Mouse (Mus musculus): Measurements from ENCODE around the gene Nckap5. TPM values are rescaled to one million over a fixed set of nuclear protein-coding genes. Genes with fewer than 3 reads are reported as not detected.

Gene Nckap5
- total RNA-seq, 1 experiment from 2014 or later = not detected

DNA sequence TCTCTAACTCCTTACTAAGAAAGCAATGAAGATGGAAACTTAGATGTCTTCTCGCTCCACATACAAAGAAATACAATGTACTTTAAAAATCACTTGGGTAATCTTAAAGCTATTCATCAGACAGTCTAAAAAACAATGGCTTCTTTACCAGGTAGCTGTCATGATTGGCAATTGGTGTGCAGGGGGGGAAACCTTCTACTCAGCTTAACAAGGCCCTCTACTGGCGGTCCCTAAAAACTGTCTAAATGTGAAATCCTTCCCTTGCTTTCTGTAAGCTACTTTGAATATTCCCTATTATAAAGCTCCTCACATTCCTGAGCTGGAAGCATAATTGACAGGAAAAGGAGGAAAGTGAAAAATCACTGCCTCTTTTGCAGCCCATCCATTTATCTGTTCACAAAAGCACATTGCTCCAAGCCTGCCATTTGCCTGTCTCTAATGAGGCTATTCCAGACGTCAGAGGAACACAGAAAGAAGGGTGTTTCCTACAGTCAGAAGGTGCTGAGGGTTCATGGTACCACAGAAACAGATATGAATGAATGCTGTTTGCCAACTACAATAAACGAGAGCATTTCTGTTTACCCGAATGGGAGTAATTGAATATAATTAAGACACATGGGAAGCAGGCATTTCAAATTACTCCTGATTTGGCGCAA, 104.1 kb downstream of the Nckap5 start:
- no peak for ATAC-seq (replicated peaks; ENCODE audit: insufficient number of reproducible peaks, low FRiP score, low TSS enrichment, poor library complexity, severe bottlenecking)

DNA sequence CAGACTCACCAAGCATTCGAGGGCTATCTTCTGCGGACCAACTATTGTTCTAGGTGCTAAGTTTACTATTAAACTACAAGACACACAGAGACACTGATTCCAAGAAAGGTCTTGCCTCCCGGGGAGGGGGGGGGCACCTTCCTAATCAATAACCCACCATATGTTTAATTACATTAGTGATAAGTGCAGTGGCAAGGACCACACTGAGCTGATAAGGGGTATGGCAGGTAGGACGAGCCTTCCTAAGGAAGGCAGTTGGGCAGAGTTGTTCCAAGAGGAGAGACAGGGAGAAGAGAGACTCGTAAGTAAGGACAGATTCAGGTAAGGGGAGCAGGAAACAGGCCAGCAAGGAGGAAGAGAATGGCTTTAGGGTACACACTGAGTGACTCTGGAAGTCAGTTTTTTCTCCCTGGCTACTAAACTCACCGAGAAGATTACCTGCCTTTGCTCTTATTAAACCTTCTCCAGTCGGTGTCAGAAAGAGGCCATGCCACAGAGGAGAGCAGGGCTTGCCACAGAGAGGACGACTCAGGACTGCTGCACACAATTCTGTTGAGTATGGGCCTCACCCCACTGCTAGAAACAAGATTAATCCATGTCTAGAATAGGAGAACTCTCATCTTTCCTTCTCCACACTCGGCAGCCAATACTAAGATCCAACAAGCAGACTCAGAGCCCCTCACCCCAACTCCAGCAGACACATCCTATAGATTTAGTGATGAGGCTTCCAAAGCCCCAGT, 104.8 kb downstream of the Nckap5 start:
- no peak for ATAC-seq (replicated peaks; ENCODE audit: insufficient number of reproducible peaks, low FRiP score, low TSS enrichment, poor library complexity, severe bottlenecking)

DNA sequence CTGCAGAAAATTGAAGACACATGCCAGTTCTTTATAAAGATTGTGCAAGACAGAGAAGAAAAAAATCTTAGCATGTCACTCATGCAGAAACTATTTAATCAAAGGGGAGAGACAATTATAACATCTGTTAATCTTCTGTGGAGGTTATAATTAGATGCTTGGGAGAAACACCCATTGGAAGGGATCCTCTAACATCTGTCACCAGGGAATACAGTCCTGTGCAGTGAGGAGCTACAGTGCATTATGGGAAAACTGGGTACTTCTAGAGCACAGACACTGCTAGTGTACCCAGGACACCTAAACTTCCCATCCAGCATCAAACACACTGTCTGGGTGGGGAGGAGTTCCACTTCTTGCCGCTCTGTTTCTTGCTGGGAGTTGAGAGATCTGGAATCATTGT, 108.7 kb downstream of the Nckap5 start:
- no peak for ATAC-seq (replicated peaks; ENCODE audit: insufficient number of reproducible peaks, low FRiP score, low TSS enrichment, poor library complexity, severe bottlenecking)

DNA sequence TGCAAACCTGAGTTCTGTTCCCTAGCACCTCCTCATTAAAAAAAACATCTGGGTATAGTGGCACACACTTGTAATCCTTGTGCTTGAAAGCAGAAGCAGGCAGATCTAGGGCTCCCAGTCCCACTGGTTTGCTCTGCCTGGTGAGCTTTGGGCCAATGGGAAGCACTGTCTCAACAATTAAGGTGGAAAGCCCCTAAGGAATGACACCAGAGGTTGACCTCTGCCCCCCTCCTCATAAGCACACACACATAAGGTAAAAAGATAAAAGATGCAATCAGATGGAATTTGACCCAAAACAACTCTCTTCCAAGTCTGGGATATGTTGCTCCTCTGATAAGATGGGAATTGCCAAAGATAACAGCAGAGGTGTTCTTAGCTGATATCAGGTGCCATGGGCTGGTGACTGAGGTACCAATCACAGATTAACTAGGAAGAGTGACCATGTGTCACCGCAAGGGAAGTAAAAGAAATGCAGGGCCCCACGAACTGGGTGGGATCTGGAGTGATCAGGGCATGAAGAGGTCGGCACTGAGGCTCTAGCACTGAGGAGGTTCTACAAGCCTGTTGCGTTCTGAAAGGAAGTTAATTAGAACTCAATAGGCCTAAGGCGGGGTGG, 110.8 kb downstream of the Nckap5 start:
- ATAC-seq (replicated peaks; ENCODE audit: insufficient number of reproducible peaks, low FRiP score, low TSS enrichment, poor library complexity, severe bottlenecking) = no peak

DNA sequence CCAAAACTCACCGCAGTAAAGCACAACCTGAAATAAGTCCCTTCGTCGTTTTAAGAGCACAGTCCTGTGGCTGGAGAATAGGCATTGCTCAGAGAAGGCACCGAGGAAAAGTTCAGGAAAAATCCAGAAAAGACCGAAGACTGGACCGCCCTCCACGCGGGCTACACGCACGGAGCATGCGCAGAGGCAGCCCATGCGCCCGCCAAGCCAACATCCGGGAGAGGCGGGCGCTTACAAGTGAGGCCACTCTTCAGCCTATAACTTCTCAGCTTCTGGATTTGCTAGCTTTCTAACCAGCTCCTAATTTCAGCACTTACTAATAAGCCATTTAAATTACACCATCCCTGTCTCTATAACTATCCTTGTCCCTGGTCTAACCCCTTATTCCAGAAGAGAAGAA, 124.0 kb downstream of the Nckap5 start:
- ATAC-seq (replicated peaks; ENCODE audit: insufficient number of reproducible peaks, low FRiP score, low TSS enrichment, poor library complexity, severe bottlenecking) = no peak

DNA sequence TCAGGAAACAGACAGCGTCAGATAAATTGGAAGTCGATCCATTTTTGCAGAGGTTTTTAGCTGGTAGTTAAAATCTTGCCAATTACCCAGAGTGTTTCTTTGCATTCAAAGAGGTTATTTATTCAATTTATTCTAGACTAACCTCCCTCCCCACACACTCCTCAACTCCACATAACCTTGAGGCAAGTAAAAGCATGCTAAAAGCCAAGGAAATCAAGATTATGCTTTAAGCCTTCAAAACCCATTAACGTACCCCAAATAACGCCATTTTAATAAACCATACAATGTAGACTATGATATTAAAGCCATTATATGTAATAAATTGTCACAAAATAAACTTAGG, 129.7 kb downstream of the Nckap5 start:
- ATAC-seq (replicated peaks; ENCODE audit: insufficient number of reproducible peaks, low FRiP score, low TSS enrichment, poor library complexity, severe bottlenecking) = no peak

DNA sequence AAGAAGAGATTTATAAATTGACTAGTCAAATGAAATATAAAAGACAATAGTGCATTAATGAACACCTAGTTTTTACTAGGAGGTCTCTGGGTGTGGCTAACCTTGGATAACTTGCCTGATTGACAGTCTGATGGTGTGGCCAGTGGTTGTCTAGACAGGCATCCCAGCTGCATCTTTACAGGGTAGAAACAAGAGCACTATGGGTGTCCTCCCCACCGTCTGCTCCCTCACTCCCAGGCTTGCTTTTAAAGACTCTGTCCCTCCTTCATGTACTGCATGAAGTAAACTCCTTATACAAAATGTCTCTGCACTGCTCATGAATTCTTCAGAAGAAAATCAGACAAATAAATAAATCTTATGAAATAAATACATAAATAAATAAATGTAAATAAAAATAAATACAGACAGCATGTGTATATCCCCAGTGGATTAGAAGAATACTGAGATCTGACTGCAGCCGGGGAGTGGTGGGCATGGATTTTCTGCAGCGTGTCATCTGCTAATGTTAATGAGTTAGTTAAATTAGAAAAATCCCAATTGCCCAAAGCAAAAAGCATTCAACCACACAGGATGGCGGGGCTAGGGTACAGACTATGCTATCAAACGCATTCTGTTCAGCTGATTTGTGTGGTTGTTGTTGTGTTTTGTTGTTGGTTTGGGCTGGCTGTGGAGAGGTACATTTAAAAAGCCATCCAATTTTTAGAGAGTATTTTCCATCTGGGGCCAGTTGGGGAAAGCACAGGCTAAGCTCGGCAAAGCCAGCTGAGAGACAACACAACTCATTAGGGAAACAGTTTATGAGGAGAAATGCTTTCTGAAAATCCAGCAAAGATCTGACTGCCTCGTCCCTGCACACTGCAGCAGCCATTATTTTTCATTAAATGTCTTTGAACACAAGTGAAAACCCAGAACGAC, 130.3 kb downstream of the Nckap5 start:
- ATAC-seq (replicated peaks; ENCODE audit: insufficient number of reproducible peaks, low FRiP score, low TSS enrichment, poor library complexity, severe bottlenecking) = no peak

DNA sequence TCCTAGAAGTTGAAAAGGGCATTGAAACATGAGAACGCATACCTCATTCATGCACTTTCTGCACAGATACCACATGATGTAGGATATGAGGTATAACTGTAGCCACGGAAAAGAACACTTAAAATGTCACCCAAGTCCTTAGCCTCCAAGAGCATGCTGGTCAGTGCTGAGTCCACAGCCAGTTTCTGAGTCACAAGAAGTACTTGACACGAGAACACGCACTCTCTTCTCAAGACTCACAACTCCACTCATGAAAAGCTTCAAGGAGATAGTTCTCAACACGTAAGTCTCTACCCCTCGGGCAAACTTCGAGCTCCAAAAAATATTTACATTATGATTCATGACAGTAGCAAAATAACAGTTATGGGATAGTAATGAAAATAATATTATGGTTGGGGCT, 137.0 kb downstream of the Nckap5 start:
- no peak for ATAC-seq (replicated peaks; ENCODE audit: insufficient number of reproducible peaks, low FRiP score, low TSS enrichment, poor library complexity, severe bottlenecking)

DNA sequence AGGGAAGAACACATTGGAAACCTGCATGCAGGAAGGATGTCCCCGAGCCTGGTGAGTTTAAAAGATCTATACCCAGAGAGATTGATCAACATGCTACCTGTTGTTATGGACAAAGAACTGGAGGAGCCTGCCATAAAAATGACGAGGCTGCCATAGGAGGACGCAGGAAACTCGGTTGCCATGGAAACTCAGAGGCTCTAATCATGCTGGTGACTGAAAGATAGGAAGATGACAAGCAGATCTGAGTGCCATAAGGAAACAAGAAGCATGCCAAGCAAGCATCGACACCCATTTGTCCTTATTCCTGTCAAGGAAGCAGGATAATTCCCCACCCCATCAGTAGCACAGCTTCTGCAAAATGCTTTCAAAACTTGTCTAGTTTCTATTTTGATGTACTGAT, 142.0 kb downstream of the Nckap5 start:
- ATAC-seq (replicated peaks; ENCODE audit: insufficient number of reproducible peaks, low FRiP score, low TSS enrichment, poor library complexity, severe bottlenecking) = no peak

DNA sequence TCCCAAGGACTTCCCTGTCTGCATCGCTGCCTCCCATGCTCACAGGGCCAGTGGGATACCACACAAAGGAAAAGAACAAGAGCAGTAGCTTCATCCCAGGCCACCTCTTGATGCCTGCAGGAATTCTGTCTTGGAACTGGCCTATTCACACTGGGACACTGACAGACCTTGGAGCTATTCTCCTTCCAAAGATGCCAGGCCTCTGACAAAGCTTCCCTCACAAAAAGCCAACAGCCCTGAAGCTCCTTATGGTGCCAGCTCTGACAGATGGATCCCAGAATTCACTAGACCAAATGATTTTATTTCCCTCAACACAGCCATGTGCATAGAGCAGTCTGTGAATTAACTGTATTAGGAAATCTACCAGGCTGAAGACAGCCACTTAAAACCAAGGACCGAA, 143.9 kb downstream of the Nckap5 start:
- no peak for ATAC-seq (replicated peaks; ENCODE audit: insufficient number of reproducible peaks, low FRiP score, low TSS enrichment, poor library complexity, severe bottlenecking)

DNA sequence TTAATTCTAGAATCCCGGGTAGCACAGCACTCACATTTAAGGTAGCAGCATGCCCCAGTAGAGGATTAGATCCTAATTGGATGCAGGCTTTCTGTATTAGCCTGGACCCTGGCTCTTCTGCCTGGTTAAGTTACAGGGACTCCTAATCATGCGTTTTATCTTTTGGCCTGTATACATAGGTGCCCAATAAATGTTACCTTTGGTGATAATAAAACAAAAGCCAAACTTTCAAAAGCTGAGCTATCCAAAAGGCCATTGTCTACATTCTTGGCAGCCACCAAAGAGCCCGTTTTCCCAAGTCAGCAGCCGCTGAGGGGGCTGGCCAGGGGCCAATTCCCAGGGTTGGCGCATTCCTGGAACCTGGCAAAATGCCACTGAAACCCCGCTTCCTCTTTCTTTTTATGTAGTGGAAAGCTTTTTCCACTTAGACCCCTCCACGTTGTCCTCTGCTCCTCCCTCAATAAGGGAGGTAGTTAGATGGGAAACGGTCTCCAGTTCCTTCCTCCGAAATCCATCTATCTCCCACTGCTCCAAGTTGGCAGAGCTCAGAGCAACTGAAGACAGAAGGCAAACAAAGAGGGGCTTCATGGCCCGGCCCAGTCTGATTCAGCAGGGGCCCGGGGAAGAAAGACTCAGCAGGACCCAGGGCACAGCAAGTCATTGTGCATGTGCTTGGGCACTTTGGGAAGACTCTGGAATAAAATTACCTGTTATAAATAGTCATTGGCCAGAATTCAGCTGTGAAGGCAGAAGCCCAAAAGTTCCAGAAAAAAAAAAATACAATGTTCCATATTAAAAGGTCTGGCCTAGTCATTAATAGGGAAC, 146.8 kb downstream of the Nckap5 start:
- ATAC-seq (replicated peaks; ENCODE audit: insufficient number of reproducible peaks, low FRiP score, low TSS enrichment, poor library complexity, severe bottlenecking) = no peak

DNA sequence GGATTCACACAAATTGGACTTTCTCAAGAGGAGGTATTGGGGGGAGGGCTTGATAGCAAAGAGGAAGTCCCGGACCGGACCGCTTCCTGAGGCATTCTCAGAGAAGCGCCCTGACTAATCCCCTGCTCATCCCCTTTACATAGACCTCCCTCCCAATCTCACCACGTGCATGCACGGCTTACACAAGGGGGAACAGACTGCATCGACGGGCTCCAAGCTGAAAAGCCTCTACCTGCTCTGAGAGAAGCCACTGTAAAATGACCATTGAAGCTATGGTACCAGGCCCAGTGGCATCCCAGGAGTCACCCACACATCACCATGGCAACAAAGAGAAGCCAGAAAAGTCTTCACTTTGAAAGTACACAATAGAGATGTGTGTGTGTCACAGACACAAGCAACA, 148.8 kb downstream of the Nckap5 start:
- ATAC-seq (replicated peaks; ENCODE audit: insufficient number of reproducible peaks, low FRiP score, low TSS enrichment, poor library complexity, severe bottlenecking) = no peak

DNA sequence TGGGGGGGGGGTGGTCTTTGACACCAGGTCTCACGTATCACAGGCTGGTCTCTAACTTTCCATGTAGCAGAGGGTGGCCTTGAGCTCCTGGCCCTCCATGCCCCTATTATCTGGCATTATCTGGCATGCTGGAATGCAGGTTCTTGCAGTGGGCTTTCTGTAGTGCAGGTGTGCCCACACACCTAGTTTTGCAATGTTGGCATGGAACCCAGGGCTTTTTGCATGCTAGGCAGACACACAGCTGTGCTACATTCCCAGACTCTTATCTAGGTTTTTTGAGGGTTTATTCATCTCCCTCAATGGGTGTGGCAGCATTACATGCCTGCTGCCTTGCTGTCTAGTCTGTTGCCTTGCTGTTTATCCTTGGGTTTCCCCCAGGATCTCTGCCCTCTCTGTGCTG, 151.3 kb downstream of the Nckap5 start:
- ATAC-seq (replicated peaks; ENCODE audit: insufficient number of reproducible peaks, low FRiP score, low TSS enrichment, poor library complexity, severe bottlenecking) = no peak

DNA sequence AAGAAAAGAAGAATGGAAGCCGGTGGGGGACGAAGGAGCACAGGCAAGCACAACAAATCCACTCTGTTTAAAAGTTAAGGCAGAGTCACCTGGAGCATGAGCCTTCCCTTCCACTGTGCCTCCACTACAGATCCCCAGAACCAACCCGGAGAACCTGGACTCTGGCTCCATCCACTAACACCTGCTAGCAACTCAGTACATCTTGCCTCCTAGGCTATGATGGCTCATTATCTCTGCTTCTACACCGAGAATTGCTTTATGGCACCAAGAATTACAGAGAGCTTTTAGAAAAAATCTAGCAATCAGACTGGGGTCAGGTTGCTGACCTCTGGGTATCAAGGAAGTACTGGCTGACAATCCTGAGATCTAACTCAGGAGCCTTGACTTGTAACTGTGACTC, 153.3 kb downstream of the Nckap5 start:
- no peak for ATAC-seq (replicated peaks; ENCODE audit: insufficient number of reproducible peaks, low FRiP score, low TSS enrichment, poor library complexity, severe bottlenecking)

DNA sequence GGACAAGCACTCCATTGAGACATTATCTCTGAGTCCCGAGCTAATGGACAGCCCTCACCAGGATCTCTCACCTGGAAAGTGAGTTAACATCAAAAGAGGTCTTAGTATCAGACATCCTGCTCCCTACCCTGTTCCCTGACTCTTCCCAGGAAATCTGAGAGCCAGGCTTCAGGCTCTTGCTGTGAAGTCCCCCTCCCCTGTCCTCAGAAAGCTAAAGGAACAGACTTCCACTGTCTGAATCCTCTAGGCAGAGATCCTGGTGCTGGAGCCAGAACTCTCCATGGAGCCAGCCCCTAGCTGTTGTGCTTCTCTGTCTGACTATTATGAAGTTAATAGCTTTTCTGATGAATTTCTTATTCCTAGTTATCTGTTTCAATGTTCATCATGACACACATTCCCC, 153.8 kb downstream of the Nckap5 start:
- ATAC-seq (replicated peaks; ENCODE audit: insufficient number of reproducible peaks, low FRiP score, low TSS enrichment, poor library complexity, severe bottlenecking) = no peak

DNA sequence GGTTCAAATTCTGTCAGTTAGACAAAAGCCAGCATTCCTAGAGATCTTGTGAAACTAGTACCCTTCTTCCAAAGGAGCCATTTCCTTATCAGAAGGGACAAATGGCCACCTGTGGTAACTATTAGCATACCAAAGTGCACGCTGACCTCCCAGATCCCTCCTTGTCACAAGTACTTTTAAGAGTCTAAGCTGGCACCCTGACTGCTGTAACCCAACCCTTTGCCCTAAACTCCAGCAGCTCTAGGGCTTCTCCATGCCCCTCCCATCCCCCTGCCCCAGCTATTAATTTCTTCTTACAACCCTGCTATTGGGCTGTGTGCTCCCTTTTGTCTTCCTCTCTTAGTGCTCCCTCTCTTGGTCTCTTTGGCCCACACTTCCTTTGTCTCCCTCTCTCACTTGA, 155.5 kb downstream of the Nckap5 start:
- ATAC-seq (replicated peaks; ENCODE audit: insufficient number of reproducible peaks, low FRiP score, low TSS enrichment, poor library complexity, severe bottlenecking) = no peak

DNA sequence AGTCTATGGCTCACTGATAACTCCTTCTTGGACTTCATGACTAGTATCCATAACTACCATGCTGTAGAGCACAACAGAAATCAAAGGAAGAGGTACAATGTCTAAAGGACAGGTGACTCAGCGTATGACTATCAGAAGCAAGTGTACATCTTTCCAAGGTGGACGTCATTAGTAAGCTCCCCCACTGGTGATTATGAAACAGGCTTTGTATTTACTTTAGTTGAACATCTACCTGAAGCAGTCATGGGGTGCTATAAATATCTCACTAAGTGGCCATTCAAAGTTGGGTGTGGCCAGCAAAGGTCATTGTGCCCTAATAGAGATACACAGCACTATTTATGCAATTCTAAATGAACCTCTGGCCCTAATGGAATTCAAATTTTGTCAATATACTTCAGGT, 157.4 kb downstream of the Nckap5 start:
- ATAC-seq (replicated peaks; ENCODE audit: insufficient number of reproducible peaks, low FRiP score, low TSS enrichment, poor library complexity, severe bottlenecking) = no peak

DNA sequence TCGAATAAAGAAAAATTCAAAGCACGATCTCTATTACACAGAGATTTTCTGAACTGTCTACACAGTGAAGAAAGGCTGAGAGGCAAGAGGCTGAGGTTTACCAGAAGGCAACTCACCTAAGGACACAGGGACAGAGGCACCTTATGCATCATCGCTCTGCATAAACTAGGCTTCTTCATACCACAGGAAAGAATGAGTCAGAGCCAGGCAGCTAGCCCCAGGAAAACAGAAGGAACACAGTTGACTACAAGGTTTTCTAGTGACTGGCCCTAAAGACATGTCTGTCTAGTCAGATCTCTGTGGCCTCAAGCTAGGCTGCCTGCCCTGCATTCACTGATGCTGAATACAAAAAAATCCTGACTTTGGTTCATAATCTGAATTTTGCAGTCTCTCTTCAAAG, 160.1 kb downstream of the Nckap5 start:
- no peak for ATAC-seq (replicated peaks; ENCODE audit: insufficient number of reproducible peaks, low FRiP score, low TSS enrichment, poor library complexity, severe bottlenecking)

All from monocyte, adult 5-6 weeks (primary cell).